Mouse (Mus musculus): ENCODE measurements around the gene Usp35. TPM values are rescaled to one million over a fixed set of nuclear protein-coding genes. Genes with fewer than 3 reads are reported as not detected.

The Usp35 gene
- polyA plus RNA-seq, 2 experiments: 0.14 to 0.36 TPM

DNA sequence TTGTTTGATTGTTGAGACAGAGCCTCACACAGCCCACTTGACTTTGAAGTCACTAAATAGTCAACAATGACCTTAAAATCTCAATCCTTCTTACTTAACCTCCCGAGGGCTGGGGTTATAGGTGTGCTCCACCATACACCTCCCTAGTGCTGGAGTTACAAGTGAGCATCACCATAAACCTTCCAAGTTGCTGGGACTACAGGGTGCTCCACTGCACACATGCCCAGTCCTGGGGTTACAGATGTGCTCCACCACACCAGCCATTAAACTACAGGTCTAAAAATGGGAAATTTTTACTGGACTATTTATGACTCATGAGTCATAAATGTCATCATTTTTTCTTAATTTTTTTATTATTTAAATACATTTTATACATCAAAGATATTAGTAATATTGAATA is 34.1 kb upstream of the Usp35 start:
- 47% methylated on average over 1 of the region's 1 CpGs for WGBS (ENCODE audit: insufficient replicate concordance)
- no peak overlapping the region for H3K4me2 ChIP-seq (ENCODE audit: low read depth)
- no peak overlapping the region for H3K4me3 ChIP-seq (ENCODE audit: insufficient read depth in 1 of 2, low read depth in 2 of 2, low read length in 2 of 2)
- no peak for DNase-seq (ENCODE audit: low read depth in 3 of 3, low spot score in 3 of 3)
- no peaks in the 10 kb centered on the region for H3K9me3 ChIP-seq (ENCODE audit: control insufficient read depth, low read length)
- peaks cover 3 to 4% of the 10 kb centered on the region in 2 experiments for H3K4me1 ChIP-seq (replicated peaks; ENCODE audit: control insufficient read depth in 2 of 2, insufficient read depth in 2 of 2, low read length in 1 of 2)
- no peak for ATAC-seq (ENCODE audit: insufficient read depth)
- TF ChIP-seq EP300 (IDR thresholded peaks at IDR 0.05; ENCODE audit: low read depth): no peak
- no peak for TF ChIP-seq CTCF (IDR thresholded peaks at IDR 0.05; ENCODE audit: low read depth)
- no peaks in the 10 kb centered on the region for H3K36me3 ChIP-seq (replicated peaks; ENCODE audit: control insufficient read depth, insufficient read depth, low read depth)
- no peak overlapping the region for H3K27ac ChIP-seq
- H3K9ac ChIP-seq (replicated peaks): no peak overlapping the region
- H3K27me3 ChIP-seq (ENCODE audit: control insufficient read depth, insufficient read depth, low read length): no peaks in the 10 kb centered on the region

DNA sequence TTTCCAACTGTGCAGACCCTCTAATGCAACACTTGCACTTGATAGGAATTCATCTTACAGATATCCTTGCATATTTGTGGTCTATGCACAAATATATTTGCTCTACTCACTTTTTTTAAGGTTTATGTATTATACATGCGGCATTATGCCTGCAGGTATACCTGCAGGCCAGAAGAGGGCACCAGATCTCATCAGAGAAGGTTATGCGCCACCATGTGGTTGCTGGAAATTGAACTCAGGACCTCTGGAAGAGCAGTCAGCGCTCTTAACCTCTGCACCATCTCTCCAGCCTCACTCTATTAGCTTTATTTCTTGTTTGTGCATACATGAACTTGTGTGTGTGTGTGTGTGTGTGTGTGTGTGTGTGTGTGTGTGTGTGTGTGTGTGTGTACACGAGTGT is 29.6 kb upstream of the Usp35 start:
- no peak for TF ChIP-seq EP300 (IDR thresholded peaks at IDR 0.05; ENCODE audit: low read depth)
- TF ChIP-seq CTCF (IDR thresholded peaks at IDR 0.05; ENCODE audit: low read depth): peak; percentile 93
- H3K4me1 ChIP-seq (replicated peaks; ENCODE audit: control insufficient read depth in 2 of 2, insufficient read depth in 2 of 2, low read length in 1 of 2): no peaks in the 10 kb centered on the region
- no peak for ATAC-seq (ENCODE audit: insufficient read depth)
- DNase-seq (ENCODE audit: low read depth in 3 of 3, low spot score in 3 of 3): peak in 2 of 3 experiments; percentile 42 to 45
- no peak overlapping the region for H3K27ac ChIP-seq
- H3K4me2 ChIP-seq (ENCODE audit: low read depth): no peak overlapping the region
- WGBS (ENCODE audit: insufficient replicate concordance): 23% methylated on average over 4 of the region's 4 CpGs
- no peaks in the 10 kb centered on the region for H3K9me3 ChIP-seq (ENCODE audit: control insufficient read depth, low read length)
- H3K27me3 ChIP-seq (ENCODE audit: control insufficient read depth, insufficient read depth, low read length): no peaks in the 10 kb centered on the region
- H3K9ac ChIP-seq (replicated peaks): no peak overlapping the region
- H3K4me3 ChIP-seq (ENCODE audit: insufficient read depth in 1 of 2, low read depth in 2 of 2, low read length in 2 of 2): no peak overlapping the region
- H3K36me3 ChIP-seq (replicated peaks; ENCODE audit: control insufficient read depth, insufficient read depth, low read depth): no peaks in the 10 kb centered on the region

DNA sequence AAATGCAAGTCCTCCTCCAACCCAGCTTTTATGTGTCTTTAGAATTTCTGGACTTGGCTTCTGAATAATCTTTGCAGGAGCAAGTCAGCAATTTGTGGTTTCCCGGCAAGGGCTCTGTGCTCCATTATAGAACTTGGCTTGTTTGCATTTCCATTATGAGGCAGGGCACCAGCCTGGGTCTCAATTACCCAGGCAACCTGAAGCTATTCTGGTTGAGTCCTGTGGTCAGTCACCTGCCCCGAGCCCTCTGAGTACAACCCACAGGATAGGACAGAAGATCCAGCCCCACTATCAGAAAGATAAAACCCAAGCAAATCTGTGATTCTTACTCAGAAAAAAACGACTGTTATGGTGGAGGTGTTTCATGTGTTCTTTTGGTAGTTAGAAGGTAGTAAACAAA is 29.1 kb upstream of the Usp35 start:
- Histone ChIP-seq H3K9me3 (ENCODE audit: control insufficient read depth, low read length) (no peaks in the 10 kb centered on the region), H3K4me1 (replicated peaks; ENCODE audit: control insufficient read depth in 2 of 2, insufficient read depth in 2 of 2, low read length in 1 of 2) (no peaks in the 10 kb centered on the region), H3K36me3 (replicated peaks; ENCODE audit: control insufficient read depth, insufficient read depth, low read depth) (no peaks in the 10 kb centered on the region), H3K9ac (replicated peaks) (no peak overlapping the region), H3K4me3 (ENCODE audit: insufficient read depth in 1 of 2, low read depth in 2 of 2, low read length in 2 of 2) (no peak overlapping the region), H3K27me3 (ENCODE audit: control insufficient read depth, insufficient read depth, low read length) (no peaks in the 10 kb centered on the region), H3K4me2 (ENCODE audit: low read depth) (no peak overlapping the region), H3K27ac (no peak overlapping the region)
- no peak for ATAC-seq (ENCODE audit: insufficient read depth)
- TF ChIP-seq CTCF (IDR thresholded peaks at IDR 0.05; ENCODE audit: low read depth): no peak
- no peak for TF ChIP-seq EP300 (IDR thresholded peaks at IDR 0.05; ENCODE audit: low read depth)
- DNase-seq (ENCODE audit: low read depth in 3 of 3, low spot score in 3 of 3): no peak
- 38% methylated on average over 3 of the region's 3 CpGs for WGBS (ENCODE audit: insufficient replicate concordance)

DNA sequence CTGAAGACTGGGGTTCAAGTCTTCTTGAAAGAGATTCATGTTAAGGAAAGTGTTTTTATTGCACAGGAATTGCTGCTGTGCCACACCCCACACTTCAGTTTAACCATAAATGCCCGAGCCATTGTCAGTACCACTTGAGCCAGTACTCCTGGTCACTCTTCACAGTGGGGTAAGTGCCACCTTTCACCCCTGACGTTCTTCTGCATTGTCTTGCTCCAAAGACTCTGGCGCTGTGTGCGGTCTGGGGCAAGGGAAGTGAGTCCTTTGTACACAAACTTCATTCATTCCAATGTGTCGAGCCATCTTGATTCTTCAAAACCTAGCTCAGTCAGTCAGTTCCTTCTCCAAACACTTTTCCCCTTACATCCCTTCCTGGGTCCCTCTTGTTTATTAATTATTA is 28.3 kb upstream of the Usp35 start:
- WGBS (ENCODE audit: insufficient replicate concordance): 61% methylated on average over 5 of the region's 5 CpGs

DNA sequence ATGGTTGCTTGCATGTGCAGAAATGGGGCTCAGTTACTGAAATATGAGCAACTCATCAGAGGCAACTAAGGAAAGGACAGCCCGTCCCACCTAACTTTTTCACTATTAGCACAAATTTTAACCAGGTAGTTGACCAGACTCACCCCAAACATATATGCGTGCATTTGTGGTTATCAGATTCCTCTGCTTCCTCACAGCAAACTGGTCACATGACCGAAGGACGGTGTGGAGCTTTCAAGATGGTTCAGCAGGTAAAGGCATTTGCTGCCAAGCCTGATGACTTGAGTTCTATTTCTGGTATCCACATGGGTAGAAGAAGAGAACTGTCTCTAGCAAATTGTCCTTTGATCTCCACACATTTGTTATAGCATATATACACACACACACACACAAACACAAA is 26.5 kb upstream of the Usp35 start:
- 44% methylated on average over 4 of the region's 4 CpGs for WGBS (ENCODE audit: insufficient replicate concordance)
- DNase-seq (ENCODE audit: low read depth in 3 of 3, low spot score in 3 of 3): no peak
- Histone ChIP-seq H3K4me1 (replicated peaks; ENCODE audit: control insufficient read depth in 2 of 2, insufficient read depth in 2 of 2, low read length in 1 of 2) (no peaks in the 10 kb centered on the region; a peak in 1 of 4 replicates), H3K4me3 (ENCODE audit: insufficient read depth in 1 of 2, low read depth in 2 of 2, low read length in 2 of 2) (no peak overlapping the region), H3K27me3 (ENCODE audit: control insufficient read depth, insufficient read depth, low read length) (no peaks in the 10 kb centered on the region), H3K27ac (no peak overlapping the region), H3K36me3 (replicated peaks; ENCODE audit: control insufficient read depth, insufficient read depth, low read depth) (no peaks in the 10 kb centered on the region), H3K9ac (replicated peaks) (no peak overlapping the region), H3K4me2 (ENCODE audit: low read depth) (no peak overlapping the region), H3K9me3 (ENCODE audit: control insufficient read depth, low read length) (no peaks in the 10 kb centered on the region)
- no peak for ATAC-seq (ENCODE audit: insufficient read depth)
- no peak for TF ChIP-seq EP300 (IDR thresholded peaks at IDR 0.05; ENCODE audit: low read depth)
- no peak for TF ChIP-seq CTCF (IDR thresholded peaks at IDR 0.05; ENCODE audit: low read depth)

More for the DNA sequence above, 28.3 kb upstream of the Usp35 start:
- no peak overlapping the region for H3K9ac ChIP-seq (replicated peaks)
- no peak for TF ChIP-seq CTCF (IDR thresholded peaks at IDR 0.05; ENCODE audit: low read depth)
- TF ChIP-seq EP300 (IDR thresholded peaks at IDR 0.05; ENCODE audit: low read depth): no peak
- H3K27me3 ChIP-seq (ENCODE audit: control insufficient read depth, insufficient read depth, low read length): no peaks in the 10 kb centered on the region
- DNase-seq (ENCODE audit: low read depth in 3 of 3, low spot score in 3 of 3) (no peak), ATAC-seq (ENCODE audit: insufficient read depth) (no peak)
- no peaks in the 10 kb centered on the region for H3K36me3 ChIP-seq (replicated peaks; ENCODE audit: control insufficient read depth, insufficient read depth, low read depth)
- no peak overlapping the region for H3K27ac ChIP-seq
- no peaks in the 10 kb centered on the region; a peak in 1 of 4 replicates for H3K4me1 ChIP-seq (replicated peaks; ENCODE audit: control insufficient read depth in 2 of 2, insufficient read depth in 2 of 2, low read length in 1 of 2)
- no peak overlapping the region for H3K4me3 ChIP-seq (ENCODE audit: insufficient read depth in 1 of 2, low read depth in 2 of 2, low read length in 2 of 2)
- H3K9me3 ChIP-seq (ENCODE audit: control insufficient read depth, low read length): no peaks in the 10 kb centered on the region
- no peak overlapping the region for H3K4me2 ChIP-seq (ENCODE audit: low read depth)
